Mouse (Mus musculus) kidney, adult 18-20 months (tissue): ENCODE data around the gene Tatdn3.
A peak's percentile ranks its signal among the peaks of the same experiment; 100 is the strongest.
"Not testable (repeated sequence)": the region's sequence is repeated elsewhere in the genome, so short reads cannot be mapped to it uniquely, and the experiment has no call there.

Experiments
- DNase-seq: peaks from one replicate; pipeline ENCODE4 v3.0.0; 2021

The Tatdn3 gene

DNA sequence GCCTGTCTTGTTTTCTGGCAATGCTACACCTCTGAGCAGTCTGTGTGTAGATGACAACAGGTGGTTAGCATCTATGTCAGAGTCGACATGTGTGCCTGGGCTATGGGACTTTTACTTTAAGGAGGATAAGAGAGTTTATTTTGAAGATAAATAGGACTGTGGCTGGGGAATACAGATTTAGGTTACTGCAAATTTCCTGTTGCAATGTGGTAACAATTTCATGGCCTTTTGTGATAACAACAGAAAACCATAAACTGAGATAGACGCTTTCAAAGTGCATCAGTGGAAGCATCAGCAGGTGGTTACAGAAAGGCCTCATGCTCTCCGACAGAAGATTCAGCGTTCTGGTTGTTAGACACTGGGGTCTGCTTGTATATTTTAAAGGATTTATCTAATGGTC, 10.8 kb upstream of the Tatdn3 start:
- DNase-seq: no peak

DNA sequence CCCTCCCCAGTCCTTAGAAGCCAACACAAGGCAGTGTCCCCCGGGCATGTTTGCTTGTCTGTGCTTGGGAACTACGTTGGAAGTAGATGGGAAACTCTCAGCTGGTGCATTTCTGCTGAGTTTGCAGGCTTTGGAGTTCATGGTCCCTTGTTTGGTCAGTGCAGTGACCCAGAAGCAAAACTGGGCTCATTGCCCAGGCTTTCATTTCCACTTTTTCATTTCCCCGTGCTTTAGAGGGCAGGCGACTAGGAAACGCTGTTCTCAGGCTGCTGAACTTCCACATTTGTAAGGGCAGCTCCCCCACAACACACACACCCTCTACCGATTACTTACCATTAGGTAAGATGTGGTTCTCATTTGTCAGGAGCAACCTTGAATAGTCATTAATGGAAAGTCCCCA, 10.3 kb upstream of the Tatdn3 start:
- peak; percentile 80 for DNase-seq

GRCm38 (mm10) chr1:191072329-191072913, 9.7 kb upstream of the Tatdn3 start:
- no peak for DNase-seq

- DNase-seq: no peak
Measured at GRCm38 (mm10) chr1:191071613-191072012, 8.9 kb upstream of the Tatdn3 start.

GRCm38 (mm10) chr1:191070259-191070658, 7.5 kb upstream of the Tatdn3 start:
- DNase-seq: no peak

- peak; percentile 7 for DNase-seq
Measured at GRCm38 (mm10) chr1:191068377-191068776, 5.6 kb upstream of the Tatdn3 start.

DNA sequence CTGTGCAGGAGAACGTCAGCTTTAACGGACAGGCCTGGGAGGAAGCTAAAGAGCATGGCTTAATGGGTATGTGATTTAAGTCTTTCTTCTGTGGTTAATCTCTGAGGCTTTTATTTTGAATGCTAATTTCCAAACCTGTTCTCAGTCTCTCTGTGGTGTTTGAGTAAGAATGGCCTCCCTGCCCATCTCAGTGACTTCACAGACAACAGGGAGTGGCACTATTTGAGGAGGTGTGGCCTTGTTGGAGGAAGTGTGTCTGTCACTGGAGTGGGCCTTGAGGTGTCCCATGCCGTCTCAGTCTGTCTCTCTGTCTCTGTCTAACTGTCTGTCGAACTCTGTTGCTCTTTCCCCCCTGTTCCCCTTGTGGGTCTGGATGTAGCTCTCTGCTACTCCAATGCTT, 2.5 kb upstream of the Tatdn3 start:
- DNase-seq: no peak

GRCm38 (mm10) chr1:191064535-191064934, 1.8 kb upstream of the Tatdn3 start:
- no peak for DNase-seq

- DNase-seq: no peak
Measured at GRCm38 (mm10) chr1:191063700-191064099, 968 bp upstream of the Tatdn3 start.

- no peak for DNase-seq
Measured at GRCm38 (mm10) chr1:191062241-191062780, 421 bp downstream of the Tatdn3 start.

DNA sequence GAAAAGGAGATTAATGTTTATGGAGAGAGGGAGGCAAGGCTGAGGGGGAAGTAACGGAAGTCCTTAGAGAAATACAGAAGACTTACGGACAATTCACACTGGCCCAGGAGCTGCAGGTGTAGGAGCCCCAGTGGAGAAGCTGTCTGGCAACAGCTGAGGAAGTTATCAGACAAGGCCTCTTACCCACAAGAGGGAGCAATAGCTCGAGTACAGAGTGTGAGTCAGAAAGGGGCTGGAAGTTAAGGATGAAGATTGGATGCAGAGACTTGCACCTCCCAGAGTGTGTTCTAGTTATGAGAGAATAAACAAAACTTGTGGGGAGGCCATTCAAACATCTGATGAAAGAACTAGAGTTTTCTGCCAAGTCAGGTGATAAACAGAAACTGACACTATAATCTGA, 5.3 kb downstream of the Tatdn3 start:
- DNase-seq: no peak

GRCm38 (mm10) chr1:191055533-191055873, 7.2 kb downstream of the Tatdn3 start:
- no peak for DNase-seq

GRCm38 (mm10) chr1:191054870-191055532, 7.7 kb downstream of the Tatdn3 start:
- no peak for DNase-seq

DNA sequence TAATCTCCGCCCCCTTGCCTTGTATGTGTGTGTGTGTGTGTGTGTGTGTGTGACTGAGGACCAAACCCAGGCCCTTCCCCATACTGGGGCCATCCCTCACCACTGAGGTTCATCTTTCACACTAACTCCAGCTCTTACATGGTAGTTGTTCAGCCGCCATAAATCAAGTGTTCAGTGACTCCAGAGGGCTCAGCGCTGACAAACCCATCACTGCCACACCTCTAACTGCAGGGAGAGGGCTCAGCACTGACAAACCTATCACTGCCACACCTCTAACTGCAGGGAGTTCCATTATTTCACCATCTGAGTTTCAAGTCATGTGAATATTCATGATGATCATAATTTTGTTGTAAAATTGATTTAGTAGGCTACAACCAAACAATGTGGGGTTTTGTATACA, 9.2 kb downstream of the Tatdn3 start:
- no peak for DNase-seq

DNA sequence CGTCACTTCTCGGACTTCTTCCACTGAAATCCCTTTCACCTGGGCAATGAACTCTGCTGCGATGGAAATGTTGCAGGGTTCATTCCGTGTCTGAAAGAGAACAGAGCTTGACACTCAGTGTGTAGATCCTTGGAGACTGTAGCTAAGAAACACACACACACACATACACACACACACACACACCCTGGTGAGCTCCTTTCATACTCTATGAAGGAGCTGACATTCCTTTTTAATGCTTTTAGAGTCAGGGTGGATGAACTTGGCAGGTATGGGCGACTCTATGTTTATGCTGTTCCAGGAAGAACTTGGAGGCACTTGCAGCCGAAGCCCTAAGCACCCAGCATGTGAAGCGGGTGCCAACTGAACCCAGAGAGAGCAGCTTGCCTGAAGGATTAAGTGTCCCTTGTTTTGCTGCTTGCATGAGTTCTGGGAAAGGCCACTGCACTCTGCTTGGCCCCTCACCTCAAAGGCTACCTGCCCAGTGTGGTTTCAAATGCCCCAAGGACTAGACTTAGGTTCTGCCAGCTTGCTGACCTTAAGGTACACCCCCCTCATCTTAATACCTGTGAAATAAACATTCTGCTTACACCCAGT, 16.4 kb downstream of the Tatdn3 start:
- DNase-seq: peak; percentile 33

- no peak for DNase-seq
Measured at GRCm38 (mm10) chr1:191045264-191045663, 17.5 kb downstream of the Tatdn3 start.

DNA sequence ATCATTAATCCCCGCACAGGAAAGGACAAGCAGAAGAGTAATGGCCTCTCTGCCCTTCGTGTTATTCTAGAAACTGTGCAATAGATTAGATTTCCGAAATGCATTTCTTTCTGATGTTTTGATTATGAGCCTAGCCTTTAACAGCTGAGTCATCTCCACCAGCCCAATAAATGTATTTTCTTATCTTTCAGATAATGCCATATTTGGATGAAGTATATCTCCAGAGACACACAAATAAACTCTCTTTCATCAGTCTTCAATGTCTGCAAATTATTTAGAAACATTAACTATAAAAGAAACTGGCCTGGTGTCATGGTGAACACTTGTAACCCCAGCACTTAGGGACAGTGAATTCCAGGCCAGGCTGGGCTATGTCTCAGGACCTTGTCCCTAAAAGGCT, 20.0 kb downstream of the Tatdn3 start:
- DNase-seq: no peak

- no peak for DNase-seq
Measured at GRCm38 (mm10) chr1:191042106-191042505, 20.6 kb downstream of the Tatdn3 start.

- DNase-seq: no peak
Measured at GRCm38 (mm10) chr1:191041352-191041751, 21.4 kb downstream of the Tatdn3 start.

DNA sequence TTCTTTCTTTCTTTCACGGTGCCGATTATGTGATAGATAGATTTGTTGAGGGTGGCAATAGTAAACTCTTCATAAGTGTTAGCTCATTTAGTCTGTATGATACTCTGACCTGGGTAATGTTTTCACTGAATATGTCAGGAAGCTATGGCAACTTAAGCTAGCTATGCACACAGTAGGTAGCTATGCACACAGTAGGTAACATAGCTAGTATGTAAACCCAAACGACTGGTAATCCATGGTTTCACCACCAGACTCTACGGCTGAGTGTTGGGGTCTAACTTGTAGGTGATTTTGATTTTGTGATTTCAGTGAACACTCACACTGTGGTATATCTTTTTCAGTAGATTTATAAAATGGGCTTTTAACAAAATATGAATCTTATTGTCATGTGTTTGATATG, 24.7 kb downstream of the Tatdn3 start:
- no peak for DNase-seq

GRCm38 (mm10) chr1:191036554-191037334, 26.0 kb downstream of the Tatdn3 start, which contains the start of gene Spata45:
Gene Spata45, plus strand, starts transcription at chr1:191036639.
- DNase-seq: no peak

DNA sequence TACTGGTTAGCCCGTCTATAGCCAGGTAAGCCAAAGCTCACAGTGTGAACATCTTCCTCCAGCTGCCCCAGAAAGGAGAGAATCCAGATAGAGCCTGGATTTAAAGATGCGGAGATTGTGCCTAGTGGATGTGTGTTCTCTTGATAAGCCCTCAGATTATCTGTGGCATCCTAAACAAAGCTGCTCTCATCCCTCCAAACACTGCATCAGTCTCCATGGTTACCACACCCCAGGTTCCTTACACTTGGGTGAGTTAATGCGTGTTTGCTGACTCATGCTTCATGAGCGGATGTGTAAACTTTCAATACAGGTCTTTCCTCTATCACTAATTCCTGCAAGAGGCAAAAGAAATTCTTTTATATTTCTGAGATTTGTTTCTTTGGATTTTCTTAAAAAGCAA, 27.1 kb downstream of the Tatdn3 start:
- DNase-seq: no peak

DNA sequence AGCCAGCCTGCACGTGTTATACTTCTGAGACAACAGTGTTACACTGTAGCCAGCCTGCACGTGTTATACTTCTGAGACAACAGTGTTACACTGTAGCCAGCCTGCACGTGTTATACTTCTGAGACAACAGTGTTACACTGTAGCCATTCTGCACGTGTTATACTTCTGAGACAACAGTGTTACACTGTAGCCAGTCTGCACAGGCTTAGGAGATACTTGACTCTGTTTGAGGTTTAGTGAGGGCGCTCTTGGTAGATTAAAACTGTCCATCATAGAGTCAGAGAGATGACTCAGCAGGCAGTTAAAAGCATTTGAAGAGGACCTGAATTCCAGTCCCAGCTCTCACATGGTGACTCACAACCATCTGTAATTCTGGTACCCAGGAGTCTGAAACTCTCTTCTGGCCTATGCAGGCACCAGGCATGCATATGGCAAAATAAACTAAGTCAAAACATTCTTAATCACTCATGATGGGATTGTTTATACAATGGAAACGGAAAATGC, 31.8 kb downstream of the Tatdn3 start:
- DNase-seq: not testable (repeated sequence)
